Mouse (Mus musculus): ENCODE data around the gene Cd37. TPM values are rescaled to one million over a fixed set of nuclear protein-coding genes. Genes with fewer than 3 reads are reported as not detected.

The Cd37 gene
- total RNA-seq, 1 experiment from 2014 or later, result 41.4 TPM

- ATAC-seq (replicated peaks; ENCODE audit: low read depth, poor library complexity, severe bottlenecking), result no peak
These were observed 27.8 kb downstream of the Cd37 start for GRCm38 (mm10) chr7:45211070-45211469.

GRCm38 (mm10) chr7:45208260-45208659 lies 30.7 kb downstream of the Cd37 start:
- ATAC-seq (replicated peaks; ENCODE audit: low read depth, poor library complexity, severe bottlenecking), result no peak

- peak; percentile 94 for ATAC-seq (replicated peaks; ENCODE audit: low read depth, poor library complexity, severe bottlenecking)
These were observed 34.4 kb downstream of the Cd37 start, which contains the start of gene Ccdc155 for GRCm38 (mm10) chr7:45204380-45205143. Ccdc155 (minus strand) TSS chr7:45204892.

- no peak for ATAC-seq (replicated peaks; ENCODE audit: low read depth, poor library complexity, severe bottlenecking)
These were observed 36.3 kb downstream of the Cd37 start for GRCm38 (mm10) chr7:45202654-45203053.

GRCm38 (mm10) chr7:45198961-45199360 lies 40.0 kb downstream of the Cd37 start:
- no peak for ATAC-seq (replicated peaks; ENCODE audit: low read depth, poor library complexity, severe bottlenecking)

- ATAC-seq (replicated peaks; ENCODE audit: low read depth, poor library complexity, severe bottlenecking), result peak; percentile 80
These were observed 40.5 kb downstream of the Cd37 start for GRCm38 (mm10) chr7:45198435-45198834.

DNA sequence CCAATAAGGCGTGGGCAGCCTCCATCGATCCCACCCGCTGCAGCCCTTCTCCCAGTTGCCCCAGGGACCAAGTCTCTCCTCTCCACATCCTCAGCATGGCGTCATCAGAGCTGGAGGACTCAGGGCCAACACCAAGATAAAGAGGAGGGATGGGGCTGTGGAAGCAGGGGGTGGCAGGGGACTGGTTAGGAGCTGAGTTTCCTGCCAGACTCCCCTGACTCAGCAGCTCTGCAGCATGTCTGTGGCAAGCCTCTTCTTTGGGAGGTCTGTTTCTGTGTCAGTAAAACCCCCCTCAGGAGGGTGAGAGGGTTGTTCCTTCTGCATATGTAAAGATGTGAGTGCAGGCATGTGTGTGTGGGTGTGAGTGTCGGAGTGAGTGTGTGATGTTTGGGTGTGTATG lies 41.9 kb downstream of the Cd37 start:
- peak; percentile 46 for ATAC-seq (replicated peaks; ENCODE audit: low read depth, poor library complexity, severe bottlenecking)

GRCm38 (mm10) chr7:45196176-45196535 lies 42.8 kb downstream of the Cd37 start:
- ATAC-seq (replicated peaks; ENCODE audit: low read depth, poor library complexity, severe bottlenecking), result no peak

DNA sequence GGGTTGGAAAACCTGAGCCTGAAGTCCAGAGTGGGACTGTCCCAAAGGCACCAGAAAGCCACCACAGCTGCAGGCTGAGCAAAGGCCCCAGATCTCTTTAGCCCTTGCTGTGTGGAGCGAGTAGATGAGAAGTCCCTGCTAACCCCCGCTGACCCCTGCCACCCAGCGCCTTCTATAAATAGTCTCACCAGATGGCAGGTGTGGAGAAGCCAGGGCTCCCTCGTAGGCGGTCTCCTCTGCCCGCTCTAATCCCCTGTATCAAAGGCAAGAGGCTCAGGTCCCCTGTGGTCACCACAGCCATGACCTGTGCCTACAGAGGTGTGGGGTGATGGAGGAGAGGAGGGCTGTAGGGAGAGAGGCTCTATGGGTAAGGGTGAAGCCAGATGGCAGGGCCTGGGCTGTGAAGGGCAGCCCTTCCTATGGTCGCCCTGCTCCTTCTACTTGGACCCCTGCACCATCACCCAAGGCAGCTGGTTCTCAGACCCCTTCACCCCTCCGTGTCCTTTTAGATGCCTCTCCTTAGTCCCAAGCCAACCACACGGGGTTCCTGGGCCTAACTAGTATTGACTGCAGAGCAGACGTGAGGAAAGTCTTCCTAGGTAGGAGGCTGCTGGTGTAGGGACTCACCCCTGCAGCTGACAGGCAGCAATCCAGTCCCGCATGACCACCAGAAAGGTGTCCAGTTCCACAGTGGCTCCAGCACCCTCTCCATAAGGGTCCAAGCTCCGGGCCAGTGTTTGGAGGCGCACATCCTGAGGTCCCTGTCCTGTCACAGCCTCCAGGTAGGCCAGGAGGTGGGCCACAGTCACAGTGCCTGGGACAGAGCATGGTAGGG lies 43.4 kb downstream of the Cd37 start:
- no peak for ATAC-seq (replicated peaks; ENCODE audit: low read depth, poor library complexity, severe bottlenecking)

- no peak for ATAC-seq (replicated peaks; ENCODE audit: low read depth, poor library complexity, severe bottlenecking)
These were observed 44.8 kb downstream of the Cd37 start for GRCm38 (mm10) chr7:45193871-45194785.

- ATAC-seq (replicated peaks; ENCODE audit: low read depth, poor library complexity, severe bottlenecking), result no peak
These were observed 45.5 kb downstream of the Cd37 start for GRCm38 (mm10) chr7:45193406-45193805.

DNA sequence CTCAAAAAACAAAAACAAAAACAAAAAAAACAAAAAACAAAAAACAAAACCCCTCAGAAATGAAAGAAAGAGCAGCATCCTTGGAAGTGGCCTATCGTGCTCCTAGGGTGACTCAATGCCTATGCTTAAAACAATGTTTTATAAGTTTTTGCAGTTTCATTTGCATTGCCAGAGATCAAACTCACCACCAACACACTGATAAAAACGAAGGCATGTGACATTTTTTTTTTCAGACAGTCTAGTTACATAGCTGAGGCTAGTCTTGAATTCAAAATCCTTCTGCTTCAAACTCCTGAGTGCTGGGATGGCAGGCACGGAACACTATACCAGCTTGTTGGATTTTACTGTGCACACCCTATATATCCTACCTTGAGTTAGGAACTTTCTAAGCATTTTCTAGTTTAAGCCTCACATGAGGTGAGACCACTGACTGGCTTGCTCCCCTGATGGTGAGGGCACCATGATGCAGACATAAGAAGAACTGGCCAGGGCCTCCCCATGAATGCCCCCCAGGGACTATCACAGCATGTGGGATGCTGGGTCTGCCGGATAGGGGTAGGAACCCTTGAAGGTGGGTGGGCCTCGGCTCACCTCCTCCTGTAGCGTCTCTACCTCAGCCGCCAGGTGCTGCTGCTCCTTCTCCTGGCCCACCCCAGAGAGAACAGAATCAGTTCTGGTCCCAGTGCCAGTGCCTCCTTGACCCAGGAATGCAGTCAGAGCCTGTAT lies 46.2 kb downstream of the Cd37 start:
- ATAC-seq (replicated peaks; ENCODE audit: low read depth, poor library complexity, severe bottlenecking), result no peak

DNA sequence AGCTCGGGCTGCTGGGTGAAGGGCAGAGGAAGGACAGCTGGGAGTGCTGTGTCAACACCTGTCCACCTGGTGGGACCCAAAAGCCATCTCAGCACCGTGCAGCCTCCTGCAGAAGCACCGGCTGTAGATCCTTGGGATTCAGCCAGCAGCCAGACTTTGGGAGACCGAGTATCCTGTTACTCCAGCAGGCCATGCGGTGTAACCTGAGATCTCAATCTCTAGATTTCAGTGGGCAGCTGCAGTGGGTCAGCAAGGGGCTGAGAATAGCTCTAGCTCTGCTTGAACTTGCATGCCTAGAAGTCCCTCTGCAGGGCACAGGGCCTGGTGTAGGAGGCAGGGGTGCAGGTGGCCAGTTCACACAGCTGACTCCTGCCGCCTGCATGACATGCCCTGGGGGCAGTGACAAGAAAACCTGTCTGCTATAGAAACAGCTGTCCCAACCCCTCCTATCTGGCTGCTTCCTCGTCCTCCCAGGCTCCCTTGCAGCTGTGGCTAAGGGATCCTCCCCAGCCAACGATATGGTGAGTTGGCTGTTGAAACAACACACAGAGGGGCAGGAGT lies 47.0 kb downstream of the Cd37 start:
- ATAC-seq (replicated peaks; ENCODE audit: low read depth, poor library complexity, severe bottlenecking), result no peak

DNA sequence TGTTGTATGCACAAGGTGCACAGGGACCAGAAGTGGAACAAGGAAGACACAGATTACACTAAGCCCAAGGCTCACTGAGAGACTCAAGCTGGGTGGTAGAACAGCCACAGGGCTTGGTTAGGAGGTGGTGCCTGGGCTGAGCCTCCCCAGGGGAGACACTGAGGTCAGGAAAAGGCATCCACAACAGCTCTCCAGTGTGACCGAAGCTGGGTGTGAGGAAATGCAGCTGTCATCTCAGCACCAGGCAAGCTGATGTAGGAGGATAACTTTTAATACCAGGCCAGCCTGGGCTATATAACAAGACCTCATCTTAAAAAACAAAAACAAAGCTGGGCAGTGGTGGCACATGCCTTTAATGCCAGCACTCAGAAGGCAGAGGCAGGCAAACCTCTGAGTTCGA lies 47.8 kb downstream of the Cd37 start:
- no peak for ATAC-seq (replicated peaks; ENCODE audit: low read depth, poor library complexity, severe bottlenecking)

DNA sequence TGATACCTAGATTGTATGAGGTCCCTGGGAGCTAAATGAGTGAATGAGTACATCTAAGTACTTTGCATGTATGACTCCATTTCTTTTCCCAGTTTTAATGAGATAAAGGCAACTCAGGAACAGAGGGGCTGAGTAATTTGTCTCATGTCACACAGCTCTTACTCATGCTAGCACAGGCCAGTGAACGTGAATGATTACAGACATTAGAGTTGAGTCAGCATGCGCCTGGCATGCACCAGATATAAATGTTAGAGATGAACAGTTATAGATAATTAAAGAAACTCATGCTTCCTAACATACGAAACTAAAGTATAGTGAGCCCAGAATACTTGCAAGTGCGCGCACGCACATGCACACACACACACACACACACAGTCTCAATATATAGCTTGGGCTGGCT lies 48.7 kb downstream of the Cd37 start:
- ATAC-seq (replicated peaks; ENCODE audit: low read depth, poor library complexity, severe bottlenecking), result no peak

DNA sequence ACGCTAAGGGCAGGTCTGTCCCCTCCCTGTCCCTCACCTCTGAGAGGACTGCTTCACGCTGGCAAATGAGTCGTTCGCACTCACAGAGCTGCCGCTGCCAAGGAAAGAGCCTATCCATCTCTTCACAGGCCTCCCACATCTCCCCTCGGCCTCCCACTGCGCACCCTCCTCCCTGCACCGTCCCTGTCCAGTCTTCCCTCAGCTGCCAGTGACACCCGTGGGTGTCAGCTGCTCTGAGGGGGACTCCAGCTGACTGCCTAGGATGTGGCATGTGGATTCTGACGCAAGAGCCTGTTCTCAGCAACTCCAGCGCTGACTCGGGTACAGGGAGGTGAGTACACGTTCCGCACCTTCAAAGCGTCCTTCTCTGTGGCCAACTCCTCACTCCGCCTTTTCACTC lies 49.3 kb downstream of the Cd37 start:
- ATAC-seq (replicated peaks; ENCODE audit: low read depth, poor library complexity, severe bottlenecking), result no peak

DNA sequence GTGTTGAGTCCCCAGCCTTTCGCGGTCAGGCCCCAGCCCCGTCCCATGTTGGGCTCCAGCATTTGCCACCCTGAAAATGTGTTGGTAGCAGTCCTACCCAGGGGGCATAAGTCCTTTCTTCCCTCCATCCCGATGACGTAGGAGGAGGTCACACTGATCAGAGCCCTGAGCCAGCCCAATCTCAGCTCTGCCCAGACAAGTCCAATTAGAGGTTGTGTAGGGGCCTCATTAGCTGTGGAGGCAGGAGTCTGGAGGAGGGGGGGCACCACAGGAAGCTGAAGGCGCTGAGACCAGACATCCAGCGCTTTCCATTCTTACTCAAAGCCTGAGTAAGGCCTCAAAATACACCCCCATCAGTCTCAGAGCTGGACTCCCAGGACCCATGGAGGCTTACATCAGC lies 53.0 kb downstream of the Cd37 start:
- ATAC-seq (replicated peaks; ENCODE audit: low read depth, poor library complexity, severe bottlenecking), result no peak

GRCm38 (mm10) chr7:45183672-45184071 lies 55.2 kb downstream of the Cd37 start:
- ATAC-seq (replicated peaks; ENCODE audit: low read depth, poor library complexity, severe bottlenecking), result no peak

All from common myeloid progenitor, adult 5-6 weeks (primary cell).